Mouse (Mus musculus): ENCODE measurements around the gene Ntf3. TPM values are rescaled to one million over a fixed set of nuclear protein-coding genes. Genes with fewer than 3 reads are reported as not detected.

Ntf3 gene
- polyA plus RNA-seq, 1 experiment from 2014 or later = 0.49 TPM

DNA sequence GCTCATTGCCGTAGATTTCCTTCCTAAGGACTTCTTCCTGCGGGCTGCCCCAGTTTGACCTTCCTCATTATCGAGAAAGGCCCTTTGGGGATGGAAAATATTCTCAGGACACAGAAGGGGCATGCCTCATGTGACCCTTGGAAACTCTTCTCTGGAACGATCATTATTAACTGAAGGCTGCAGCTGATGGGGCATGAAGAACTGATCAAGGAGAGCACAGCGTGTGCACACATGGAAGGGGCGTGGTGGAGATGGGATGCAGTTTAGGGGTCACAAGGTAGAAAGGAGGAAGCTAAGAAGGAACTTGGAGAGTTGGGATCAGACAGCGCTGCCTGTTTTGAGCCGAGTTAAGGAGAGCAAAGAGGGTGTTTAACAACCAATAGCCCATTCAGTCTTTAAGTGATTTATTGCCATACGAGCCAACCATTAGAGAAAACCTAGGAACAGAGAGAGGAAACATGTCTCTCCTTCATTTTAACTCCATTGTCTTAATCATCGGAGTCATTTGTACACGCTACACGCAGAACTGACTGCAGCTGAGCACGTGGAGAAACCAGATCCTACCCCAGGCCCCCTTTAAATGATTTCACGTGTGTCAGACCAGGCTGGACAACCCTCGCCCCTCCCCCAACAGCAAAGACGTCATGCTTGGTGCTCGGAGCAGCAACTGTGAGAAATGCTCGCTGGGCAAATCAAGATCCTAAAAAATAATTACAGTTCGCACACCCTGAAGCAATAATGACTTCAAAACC lies 32.4 kb downstream of the Ntf3 start:
- no peaks in the 10 kb centered on the region for H3K27me3 ChIP-seq (ENCODE audit: insufficient read depth, low read length)
- H3K4me2 ChIP-seq (ENCODE audit: low read depth, low read length) = no peak overlapping the region
- H3K4me3 ChIP-seq (ENCODE audit: low read depth, low read length) = no peak overlapping the region
- no peak overlapping the region for H3K9ac ChIP-seq (replicated peaks)
- no peak for TF ChIP-seq CTCF (IDR thresholded peaks at IDR 0.05; ENCODE audit: low read depth)
- no peak for TF ChIP-seq EP300 (IDR thresholded peaks at IDR 0.05; ENCODE audit: low read depth)
- no peaks in the 10 kb centered on the region for H3K9me3 ChIP-seq (ENCODE audit: low read length)
- no peak overlapping the region for H3K27ac ChIP-seq (ENCODE audit: low read depth)
- 65% methylated on average over 19 of the region's 19 CpGs for WGBS (ENCODE audit: insufficient replicate concordance)
- no peaks in the 10 kb centered on the region for H3K36me3 ChIP-seq (replicated peaks; ENCODE audit: insufficient read depth, low read length)
- H3K4me1 ChIP-seq (ENCODE audit: insufficient read depth) = no peaks in the 10 kb centered on the region
- DNase-seq (no peak), ATAC-seq (no peak)

DNA sequence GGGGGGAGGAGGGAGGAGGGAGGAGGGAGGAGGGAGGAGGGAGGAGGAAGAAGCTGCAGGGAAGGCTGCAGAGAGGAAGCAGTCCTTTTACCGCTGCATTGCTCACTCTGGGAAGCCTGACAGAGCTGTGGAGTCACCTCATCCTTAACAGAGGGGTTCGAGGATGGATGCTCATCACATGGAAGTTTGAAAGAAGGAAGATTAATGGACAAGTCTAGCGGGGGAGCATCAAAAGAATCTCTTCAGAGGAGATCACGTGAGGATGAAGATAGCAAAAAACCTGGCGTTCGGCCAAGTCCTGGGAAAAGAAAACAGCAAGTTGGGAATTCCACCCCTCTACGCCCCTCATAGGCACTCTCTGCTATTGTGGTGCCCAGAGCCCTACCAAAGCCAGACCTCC lies 38.5 kb downstream of the Ntf3 start:
- H3K27me3 ChIP-seq (ENCODE audit: insufficient read depth, low read length) = no peaks in the 10 kb centered on the region
- DNase-seq = no peak
- no peak overlapping the region for H3K4me2 ChIP-seq (ENCODE audit: low read depth, low read length)
- no peaks in the 10 kb centered on the region for H3K4me1 ChIP-seq (ENCODE audit: insufficient read depth)
- WGBS (ENCODE audit: insufficient replicate concordance) = 68% methylated on average over 7 of the region's 7 CpGs
- no peak overlapping the region for H3K27ac ChIP-seq (ENCODE audit: low read depth)
- no peak overlapping the region for H3K4me3 ChIP-seq (ENCODE audit: low read depth, low read length)
- TF ChIP-seq EP300 (IDR thresholded peaks at IDR 0.05; ENCODE audit: low read depth) = no peak
- TF ChIP-seq CTCF (IDR thresholded peaks at IDR 0.05; ENCODE audit: low read depth) = no peak
- H3K36me3 ChIP-seq (replicated peaks; ENCODE audit: insufficient read depth, low read length) = no peaks in the 10 kb centered on the region
- H3K9me3 ChIP-seq (ENCODE audit: low read length) = no peaks in the 10 kb centered on the region
- ATAC-seq = no peak
- H3K9ac ChIP-seq (replicated peaks) = no peak overlapping the region

DNA sequence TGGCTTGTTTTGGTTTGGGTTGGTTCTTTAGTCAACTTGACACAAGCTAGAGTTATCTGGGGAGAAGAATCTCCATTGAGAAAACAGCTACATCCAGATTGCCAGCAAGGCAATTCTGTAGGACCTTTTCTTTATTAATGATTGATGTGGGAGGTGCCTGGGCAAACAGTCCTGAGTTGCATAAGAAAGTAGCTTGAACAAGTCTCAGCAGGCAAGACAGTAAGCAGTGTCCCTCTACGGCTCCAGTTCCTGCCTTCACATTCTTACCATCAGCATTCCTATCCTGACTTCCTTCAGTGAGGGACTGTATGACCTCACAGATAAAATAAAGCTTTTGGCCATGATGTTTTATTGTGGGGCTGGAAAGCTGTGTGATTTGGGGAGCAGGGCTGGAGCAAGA lies 48.5 kb downstream of the Ntf3 start:
- DNase-seq (no peak), ATAC-seq (no peak)
- Histone ChIP-seq H3K36me3 (replicated peaks; ENCODE audit: insufficient read depth, low read length) (no peaks in the 10 kb centered on the region), H3K4me1 (ENCODE audit: insufficient read depth) (no peaks in the 10 kb centered on the region), H3K4me2 (ENCODE audit: low read depth, low read length) (no peak overlapping the region), H3K9ac (replicated peaks) (no peak overlapping the region), H3K27me3 (ENCODE audit: insufficient read depth, low read length) (no peaks in the 10 kb centered on the region), H3K4me3 (ENCODE audit: low read depth, low read length) (no peak overlapping the region), H3K9me3 (ENCODE audit: low read length) (no peaks in the 10 kb centered on the region), H3K27ac (ENCODE audit: low read depth) (no peak overlapping the region)
- 63% methylated on average over 1 of the region's 1 CpGs for WGBS (ENCODE audit: insufficient replicate concordance)
- TF ChIP-seq EP300 (IDR thresholded peaks at IDR 0.05; ENCODE audit: low read depth) (no peak), CTCF (IDR thresholded peaks at IDR 0.05; ENCODE audit: low read depth) (no peak)

DNA sequence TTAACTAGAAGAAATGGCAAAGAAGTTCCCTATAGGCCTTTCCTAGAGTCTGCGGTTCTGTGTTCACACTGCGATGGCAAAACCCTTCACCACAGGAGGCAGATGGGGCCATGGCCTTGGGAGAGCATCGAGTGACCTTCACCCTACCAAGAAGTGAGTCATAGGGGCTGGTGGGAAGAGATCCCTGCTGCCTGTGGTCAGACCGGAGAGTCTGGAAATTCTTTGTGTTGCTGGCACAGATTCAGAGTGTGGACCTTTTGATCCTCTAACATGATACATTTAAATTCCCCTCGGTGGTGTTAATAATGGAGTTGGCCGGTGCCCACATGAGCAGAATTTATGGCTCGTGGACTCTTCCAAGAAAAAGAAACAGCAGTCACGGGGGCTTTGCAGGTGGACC lies 49.5 kb downstream of the Ntf3 start:
- Histone ChIP-seq H3K27me3 (ENCODE audit: insufficient read depth, low read length) (no peaks in the 10 kb centered on the region), H3K4me3 (ENCODE audit: low read depth, low read length) (no peak overlapping the region), H3K9ac (replicated peaks) (no peak overlapping the region), H3K36me3 (replicated peaks; ENCODE audit: insufficient read depth, low read length) (no peaks in the 10 kb centered on the region), H3K27ac (ENCODE audit: low read depth) (no peak overlapping the region), H3K4me2 (ENCODE audit: low read depth, low read length) (no peak overlapping the region), H3K9me3 (ENCODE audit: low read length) (no peaks in the 10 kb centered on the region), H3K4me1 (ENCODE audit: insufficient read depth) (no peaks in the 10 kb centered on the region)
- 79% methylated on average over 8 of the region's 8 CpGs for WGBS (ENCODE audit: insufficient replicate concordance)
- ATAC-seq (no peak), DNase-seq (no peak)
- TF ChIP-seq CTCF (IDR thresholded peaks at IDR 0.05; ENCODE audit: low read depth) = no peak
- TF ChIP-seq EP300 (IDR thresholded peaks at IDR 0.05; ENCODE audit: low read depth) = no peak

DNA sequence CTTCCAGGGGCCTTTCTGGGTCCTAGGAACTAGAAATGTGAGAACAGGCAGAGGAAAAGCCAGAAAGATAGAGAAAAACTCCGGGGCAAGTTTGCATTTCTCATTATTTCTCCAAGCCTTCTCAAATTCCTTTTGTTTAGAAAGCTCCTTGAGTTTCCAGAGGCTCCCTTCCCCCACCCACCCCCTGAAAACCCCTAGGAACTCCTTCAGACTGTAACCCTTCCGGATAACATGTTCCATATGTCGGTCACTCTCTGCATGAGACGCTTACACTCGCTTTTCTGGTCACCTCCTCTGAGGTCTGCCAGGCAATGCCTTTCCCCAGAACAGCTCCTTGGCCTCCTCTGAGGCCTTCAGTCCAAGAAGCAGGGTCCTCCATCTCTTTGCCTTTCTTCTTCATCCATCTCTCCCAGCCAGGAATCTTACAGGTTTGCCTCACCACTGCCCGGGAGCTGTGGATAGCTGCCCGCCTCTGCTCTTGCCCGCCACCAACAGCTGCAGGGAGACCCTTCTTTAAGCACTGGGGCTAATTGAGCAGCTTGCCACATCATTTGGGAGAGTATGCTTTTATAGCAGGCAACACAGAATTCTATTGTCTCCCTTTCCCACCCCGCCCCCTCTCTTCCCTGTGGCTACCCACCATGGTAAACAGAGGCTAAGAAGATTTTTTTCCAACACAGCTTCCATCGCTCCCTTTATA lies 51.6 kb downstream of the Ntf3 start:
- TF ChIP-seq CTCF (IDR thresholded peaks at IDR 0.05; ENCODE audit: low read depth) (no peak), EP300 (IDR thresholded peaks at IDR 0.05; ENCODE audit: low read depth) (no peak)
- Histone ChIP-seq H3K36me3 (replicated peaks; ENCODE audit: insufficient read depth, low read length) (no peaks in the 10 kb centered on the region), H3K27me3 (ENCODE audit: insufficient read depth, low read length) (no peaks in the 10 kb centered on the region), H3K4me2 (ENCODE audit: low read depth, low read length) (no peak overlapping the region), H3K9ac (replicated peaks) (no peak overlapping the region), H3K4me3 (ENCODE audit: low read depth, low read length) (no peak overlapping the region), H3K9me3 (ENCODE audit: low read length) (no peaks in the 10 kb centered on the region), H3K27ac (ENCODE audit: low read depth) (no peak overlapping the region), H3K4me1 (ENCODE audit: insufficient read depth) (no peaks in the 10 kb centered on the region)
- ATAC-seq (no peak), DNase-seq (no peak)
- 65% methylated on average over 10 of the region's 10 CpGs for WGBS (ENCODE audit: insufficient replicate concordance)

DNA sequence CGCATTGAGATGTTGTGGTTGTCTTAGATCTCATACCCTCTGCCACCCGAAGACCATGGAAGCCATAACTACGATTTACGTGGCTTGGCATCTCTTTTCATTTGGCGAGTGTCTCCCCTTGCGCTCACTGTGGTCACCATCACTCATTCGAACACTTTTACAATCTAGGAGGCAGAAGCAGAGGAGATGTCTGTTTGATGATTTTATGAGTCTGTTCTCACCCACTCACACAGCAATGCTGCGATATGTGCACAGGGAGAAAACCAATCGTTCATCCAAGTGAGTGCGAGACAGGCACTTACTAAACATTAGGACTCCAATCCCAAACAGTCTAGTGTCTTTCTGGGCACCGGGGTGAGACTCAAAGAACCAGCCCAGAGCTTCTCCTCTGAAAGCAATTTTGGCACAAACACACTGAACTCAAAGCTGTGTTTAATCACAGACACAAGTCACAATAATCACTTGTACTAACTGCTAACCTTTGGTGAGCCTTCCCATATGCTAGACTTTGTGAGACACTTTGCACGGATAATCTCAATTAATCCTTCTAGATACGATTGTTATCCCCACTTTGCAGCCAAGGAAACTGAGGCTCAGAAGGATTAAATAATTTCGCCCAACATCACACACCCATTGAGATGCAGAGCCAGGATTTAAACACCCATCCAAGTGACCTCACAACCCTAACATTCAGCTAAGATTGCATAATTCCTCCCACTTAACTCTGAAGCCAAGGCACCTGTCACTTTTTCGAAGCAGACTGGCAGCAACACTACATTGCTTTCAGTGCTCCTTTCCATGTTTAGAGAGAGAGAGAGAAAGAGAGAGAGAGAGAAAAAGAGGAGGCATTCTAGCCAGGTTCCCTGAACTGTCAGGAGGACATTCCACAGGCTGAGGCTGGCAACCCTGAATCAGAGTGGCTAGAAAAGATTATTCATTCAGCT lies 55.5 kb downstream of the Ntf3 start:
- no peak overlapping the region for H3K4me3 ChIP-seq (ENCODE audit: low read depth, low read length)
- H3K9me3 ChIP-seq (ENCODE audit: low read length) = no peaks in the 10 kb centered on the region
- ATAC-seq (no peak), DNase-seq (no peak)
- no peaks in the 10 kb centered on the region for H3K4me1 ChIP-seq (ENCODE audit: insufficient read depth)
- TF ChIP-seq CTCF (IDR thresholded peaks at IDR 0.05; ENCODE audit: low read depth) = no peak
- TF ChIP-seq EP300 (IDR thresholded peaks at IDR 0.05; ENCODE audit: low read depth) = no peak
- H3K36me3 ChIP-seq (replicated peaks; ENCODE audit: insufficient read depth, low read length) = no peaks in the 10 kb centered on the region
- WGBS (ENCODE audit: insufficient replicate concordance) = 82% methylated on average over 15 of the region's 15 CpGs
- no peak overlapping the region for H3K4me2 ChIP-seq (ENCODE audit: low read depth, low read length)
- H3K9ac ChIP-seq (replicated peaks) = no peak overlapping the region
- H3K27ac ChIP-seq (ENCODE audit: low read depth) = no peak overlapping the region
- no peaks in the 10 kb centered on the region for H3K27me3 ChIP-seq (ENCODE audit: insufficient read depth, low read length)
